Mouse (Mus musculus) heart, adult 2 months (tissue): Measurements from ENCODE around the gene Mcrip1. TPM values are rescaled to one million over a fixed set of nuclear protein-coding genes. Genes with fewer than 3 reads are reported as not detected.

ENCODE experiments used
- DNase-seq, 2 experiments: peaks; one replicate each; pipeline ENCODE4 v3.0.0; 2021
- H3K27ac ChIP-seq: fragments of 200-600 bp; 2 replicates; pipeline ENCODE4 v1.8.1; 2022
- H3K27me3 ChIP-seq: fragments of 200-500 bp; 2 replicates; pipeline ENCODE4 v1.6.1; 2012; ENCODE audit warnings: mild to moderate bottlenecking, low read length, inconsistent platforms, mixed read lengths; ENCODE audit not compliant: control insufficient read depth, insufficient read depth
- H3K36me3 ChIP-seq: fragments of 200-500 bp; 2 replicates; pipeline ENCODE4 v1.6.1; 2012; ENCODE audit warnings: low read length, inconsistent platforms; ENCODE audit not compliant: control insufficient read depth, insufficient read depth
- H3K4me1 ChIP-seq: fragments of 200-500 bp; 2 replicates; pipeline ENCODE4 v1.6.1; 2011; ENCODE audit warnings: low read length; ENCODE audit not compliant: control insufficient read depth, insufficient read depth
- H3K4me3 ChIP-seq: fragments of 200-600 bp; 2 replicates; pipeline ENCODE4 v1.8.1; 2022
- H3K79me2 ChIP-seq: fragments of 200-500 bp; replicated peaks from 2 replicates; pipeline ENCODE4 v1.6.1; 2012; ENCODE audit warnings: mild to moderate bottlenecking, inconsistent platforms, low read length, moderate library complexity, mixed read lengths; ENCODE audit not compliant: control insufficient read depth, insufficient read depth
- H3K9ac ChIP-seq: fragments of 200-500 bp; 2 replicates; pipeline ENCODE4 v1.6.1; 2012; ENCODE audit warnings: low read depth, mild to moderate bottlenecking, control low read depth, inconsistent platforms, low read length, mixed read lengths
- CTCF ChIP-seq: fragments of 200-600 bp; IDR thresholded peaks from 2 replicates; pipeline ENCODE4 v1.8.1; 2022; ENCODE audit warnings: antibody characterized with exemption, mild to moderate bottlenecking, moderate library complexity
- EP300 ChIP-seq: fragments of 200-500 bp; IDR thresholded peaks from 2 replicates; pipeline ENCODE4 v1.6.1; 2011; ENCODE audit warnings: low read depth, low read length, control low read depth; ENCODE audit not compliant: insufficient read depth
- POLR2A ChIP-seq: fragments of 200-500 bp; IDR thresholded peaks from 2 replicates; pipeline ENCODE4 v1.6.1; 2011; ENCODE audit warnings: mild to moderate bottlenecking, low read depth, low read length, control low read depth; ENCODE audit not compliant: insufficient read depth
- WGBS: fragments of 180-500 bp; shearing (Covaris S2); methylation state at CpG from one replicate; pipeline ENCODE4 v1.1.7; 2018; 5-methylcytosine and 5-hydroxymethylcytosine counted together
- intact Hi-C: fragments of 180-260 bp; cut with DNase I; formaldehyde crosslinking; loops from one replicate; pipeline ENCODE4 v1.15.1; 2025
- polyA plus RNA-seq: library from polyadenylated mRNA; depleted of rRNA; stranded (reverse); fragments of >200 nt; gene quantifications from 2 replicates; pipeline ENCODE4 v1.2.3, GENCODE M21; 2012
- total RNA-seq, 2 experiments: library from RNA; stranded (reverse); gene quantifications; 2 replicates each; pipeline ENCODE4 v1.2.3; 2021

Gene Mcrip1
- total and polyA plus RNA-seq, 3 experiments: 38.5 to 84.9 (median 43.9) TPM

- H3K36me3 ChIP-seq: peaks cover 6% of the 10 kb centered on the region
- H3K4me3 ChIP-seq: peak overlapping the region; percentile 72
- peaks cover 7% of the 10 kb centered on the region for H3K4me1 ChIP-seq
- peak overlapping the region; percentile 94 for H3K27ac ChIP-seq
- peak overlapping the region; percentile 98 for H3K9ac ChIP-seq
- intact Hi-C loops: loop anchor here (5.0 kb wide), 2 partner anchors 33 to 132 kb away; partner anchors contain the start of genes Cenpx, Lrrc45 and Mcrip1
- 41% methylated on average over 7 of the region's 7 CpGs for WGBS
- no peaks in the 10 kb centered on the region for H3K27me3 ChIP-seq
- H3K79me2 ChIP-seq: peaks cover 5% of the 10 kb centered on the region
- peak; percentile 22 to 38 for DNase-seq
- TF ChIP-seq CTCF: no peak
- TF ChIP-seq POLR2A: no peak
- no peak for TF ChIP-seq EP300
Measured at GRCm38 (mm10) chr11:120580190-120580589, 30.7 kb upstream of the Mcrip1 start.

- intact Hi-C loops: loop anchor here (2.0 to 5.0 kb wide), 3 partner anchors 32 to 133 kb away; partner anchors contain the start of genes Cenpx, Lrrc45 and Mcrip1
- H3K27me3 ChIP-seq: no peaks in the 10 kb centered on the region
- WGBS: 49% methylated on average over 15 of the region's 15 CpGs
- H3K27ac ChIP-seq: peak overlapping the region; percentile 94
- DNase-seq: peak; percentile 65 to 84
- H3K4me3 ChIP-seq: peak overlapping the region; percentile 72
- no peak overlapping the region for H3K9ac ChIP-seq
- H3K36me3 ChIP-seq: peaks cover 6% of the 10 kb centered on the region
- H3K79me2 ChIP-seq: peaks cover 5% of the 10 kb centered on the region
- peaks cover 7% of the 10 kb centered on the region for H3K4me1 ChIP-seq
- TF ChIP-seq EP300 (0 out of 2 replicates have a peak, but pooled peaks have one; percentile 32), POLR2A (no peak)
Measured at GRCm38 (mm10) chr11:120579316-120580107, 30.0 kb upstream of the Mcrip1 start.

- no peak overlapping the region for H3K27ac ChIP-seq
- peaks cover 8% of the 10 kb centered on the region for H3K4me1 ChIP-seq
- WGBS: 79% methylated on average over 11 of the region's 11 CpGs
- no peak for TF ChIP-seq EP300
- 0 out of 2 replicates have a peak, but pooled peaks have one; percentile 15 for TF ChIP-seq POLR2A
- no peak for TF ChIP-seq CTCF
- H3K36me3 ChIP-seq: peaks cover 6% of the 10 kb centered on the region
- peaks cover 5% of the 10 kb centered on the region for H3K79me2 ChIP-seq
- H3K9ac ChIP-seq: no peak overlapping the region
- no peak overlapping the region for H3K4me3 ChIP-seq
- intact Hi-C loops: loop anchor here (2.0 kb wide), 1 partner anchor 64 kb away; no protein-coding TSS in a partner anchor
- no peaks in the 10 kb centered on the region for H3K27me3 ChIP-seq
- peak in 1 of 2 experiments; percentile 30 for DNase-seq
Measured at GRCm38 (mm10) chr11:120578694-120579243, 29.2 kb upstream of the Mcrip1 start.

- H3K27me3 ChIP-seq: no peaks in the 10 kb centered on the region
- no peak overlapping the region for H3K4me3 ChIP-seq
- intact Hi-C loops: loop anchor here (2.0 kb wide), 1 partner anchor 63 kb away; no protein-coding TSS in a partner anchor
Measured at GRCm38 (mm10) chr11:120578024-120578693, 28.6 kb upstream of the Mcrip1 start.

GRCm38 (mm10) chr11:120577211-120578023 lies 27.9 kb upstream of the Mcrip1 start:
- H3K4me1 ChIP-seq: peaks cover 8% of the 10 kb centered on the region
- WGBS: 79% methylated on average over 7 of the region's 7 CpGs
- no peak for TF ChIP-seq POLR2A
- peak; percentile 67 for TF ChIP-seq CTCF
- TF ChIP-seq EP300: no peak
- intact Hi-C loops: loop anchor here (2.0 kb wide), 1 partner anchor 63 kb away; no protein-coding TSS in a partner anchor
- no peak for DNase-seq
- H3K4me3 ChIP-seq: no peak overlapping the region
- no peak overlapping the region for H3K27ac ChIP-seq
- peaks cover 6% of the 10 kb centered on the region for H3K36me3 ChIP-seq
- H3K79me2 ChIP-seq: peaks cover 5% of the 10 kb centered on the region
- H3K27me3 ChIP-seq: no peaks in the 10 kb centered on the region
- H3K9ac ChIP-seq: no peak overlapping the region

More at GRCm38 (mm10) chr11:120578024-120578693, 28.6 kb upstream of the Mcrip1 start:
- Histone ChIP-seq H3K9ac (no peak overlapping the region), H3K36me3 (peaks cover 6% of the 10 kb centered on the region), H3K79me2 (peaks cover 5% of the 10 kb centered on the region), H3K4me1 (peaks cover 8% of the 10 kb centered on the region), H3K27ac (no peak overlapping the region)
- TF ChIP-seq CTCF: no peak
- no peak for TF ChIP-seq EP300
- TF ChIP-seq POLR2A: no peak
- DNase-seq: peak in 1 of 2 experiments; percentile 33
- 75% methylated on average over 10 of the region's 10 CpGs for WGBS
